Mouse (Mus musculus) ovary, postnatal 36 days (tissue): ENCODE data around the gene Aph1b.
A peak's percentile ranks its signal among the peaks of the same experiment; 100 is the strongest.

Source experiments
- DNase-seq: peaks from one replicate; pipeline ENCODE4 v3.0.0; 2022; ENCODE audit warnings: low spot score, mixed read lengths

Aph1b gene

GRCm38 (mm10) chr9:66739516-66739915 lies 55.8 kb downstream of the Aph1b start:
- no peak for DNase-seq

- DNase-seq = no peak
These were observed 58.7 kb downstream of the Aph1b start for GRCm38 (mm10) chr9:66736551-66736950.

DNA sequence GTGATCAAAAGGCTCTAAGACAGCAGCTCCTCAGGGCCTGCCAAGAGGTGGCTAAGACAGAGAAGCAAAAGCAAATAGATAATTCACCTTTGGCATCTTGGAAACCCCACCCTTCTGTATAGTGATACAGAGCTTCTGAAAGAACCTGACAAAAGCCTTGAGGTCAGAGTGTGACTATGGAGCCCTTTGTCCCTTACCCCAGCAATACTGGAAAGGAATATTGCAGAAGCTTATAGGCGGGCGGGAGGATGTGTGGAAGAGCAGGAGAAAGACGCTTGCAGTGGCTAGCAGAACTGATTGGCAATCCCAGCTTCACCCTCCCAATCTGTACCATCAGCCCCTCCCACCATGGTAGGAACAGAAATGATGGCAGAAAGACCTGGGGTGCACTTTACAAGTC lies 59.3 kb downstream of the Aph1b start:
- no peak for DNase-seq

DNA sequence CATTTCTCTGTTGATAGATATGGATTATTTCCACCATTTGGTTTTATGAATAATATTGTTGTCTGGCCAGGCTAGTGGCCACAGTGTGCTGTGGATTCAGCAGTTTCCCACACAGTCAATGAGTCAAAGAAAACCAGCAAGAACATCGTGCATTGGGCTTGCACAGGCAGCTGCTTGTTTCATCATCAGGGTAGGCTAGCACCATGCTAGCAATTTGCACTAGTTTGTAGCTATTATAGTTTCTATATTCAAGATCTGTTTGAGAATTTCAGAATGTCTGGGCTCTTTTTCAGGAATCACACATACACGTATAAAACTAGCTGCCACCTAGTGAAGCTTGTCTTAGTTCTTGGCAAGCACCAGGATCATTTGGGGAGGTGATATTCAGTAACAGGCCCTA lies 60.2 kb downstream of the Aph1b start:
- DNase-seq = no peak

DNA sequence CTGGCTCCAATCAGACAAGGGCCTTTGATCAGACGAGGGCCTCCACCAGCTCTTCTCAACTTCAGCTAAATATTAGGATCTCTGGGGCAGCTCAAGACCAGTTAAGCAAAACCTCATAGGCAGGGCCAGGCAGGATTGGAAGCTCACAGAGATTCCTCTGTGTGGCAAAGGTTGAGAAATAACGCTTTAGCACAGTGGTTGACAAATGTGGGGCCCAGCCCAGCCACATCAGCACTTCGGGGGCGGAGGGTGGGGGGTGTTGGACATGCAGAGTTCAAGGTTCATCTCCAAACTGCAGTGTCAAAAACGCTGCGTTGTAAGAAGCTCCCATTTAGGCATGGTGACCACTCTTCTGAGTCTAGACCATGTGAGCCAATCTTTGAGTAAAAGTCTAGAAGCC lies 60.7 kb downstream of the Aph1b start:
- DNase-seq = no peak

- DNase-seq = peak; percentile 40
These were observed 62.2 kb downstream of the Aph1b start for GRCm38 (mm10) chr9:66732791-66733691.

GRCm38 (mm10) chr9:66731284-66731683 lies 64.0 kb downstream of the Aph1b start:
- DNase-seq = no peak

DNA sequence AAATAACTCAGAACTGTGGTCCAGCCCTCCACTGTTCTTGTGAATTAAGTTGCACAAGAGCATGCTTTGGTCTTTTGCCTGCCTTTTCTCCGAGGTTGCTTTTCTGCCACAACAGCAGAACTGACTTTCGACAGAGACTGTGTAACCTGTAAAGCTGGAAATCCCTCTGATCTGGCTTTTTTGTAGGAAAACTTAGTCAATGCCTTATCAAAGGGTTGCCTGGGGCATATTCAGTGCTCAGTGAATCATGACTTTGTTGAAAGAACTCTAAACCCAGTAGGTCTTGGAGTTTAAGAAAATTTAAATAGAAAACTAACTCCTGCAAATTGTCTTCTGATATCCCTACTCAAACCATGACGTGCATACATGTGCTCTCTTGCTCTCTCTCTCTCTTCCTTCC lies 64.7 kb downstream of the Aph1b start:
- DNase-seq = no peak

DNA sequence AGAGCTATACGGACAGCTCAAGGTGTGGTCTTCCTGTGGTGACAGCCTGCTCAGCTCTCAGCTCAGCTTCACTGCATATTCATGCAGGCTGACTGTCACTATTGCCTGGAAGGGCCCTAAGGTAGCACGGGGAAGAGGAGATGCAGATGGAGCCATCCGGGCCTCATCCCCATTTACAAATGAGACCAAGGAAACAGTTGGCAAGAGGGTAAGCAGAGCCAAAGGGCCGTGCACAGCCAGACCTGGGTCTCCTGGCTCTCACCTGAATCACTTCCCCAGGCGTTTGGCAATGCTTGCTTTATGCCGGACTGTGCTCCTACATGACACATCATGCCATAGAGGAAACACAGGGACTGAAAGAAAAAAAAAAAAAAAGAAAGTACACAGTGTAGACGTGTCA lies 68.0 kb downstream of the Aph1b start:
- DNase-seq = no peak

- no peak for DNase-seq
These were observed 69.7 kb downstream of the Aph1b start for GRCm38 (mm10) chr9:66725591-66725990.
